Comparison of ENCODE assay signal across 11 mouse cellular contexts in the genomic region with DNA sequence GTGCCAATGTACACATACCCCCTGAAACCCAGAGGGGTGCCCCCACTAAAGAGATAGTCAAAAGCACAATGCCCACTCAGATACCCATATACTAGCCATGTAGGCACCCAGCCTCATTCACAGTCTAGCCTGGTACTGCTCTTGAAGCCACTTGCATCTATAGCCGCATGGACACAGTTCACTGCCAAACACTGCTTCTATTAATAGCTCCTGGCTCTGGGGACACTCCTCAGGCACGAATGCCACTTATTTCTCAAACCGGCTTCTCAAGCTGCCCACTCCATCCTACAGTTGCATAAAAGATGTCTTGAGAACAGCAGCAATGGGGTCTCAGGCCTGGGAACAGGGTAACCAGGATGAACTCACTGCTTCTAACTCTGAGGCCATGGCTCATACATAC.
DNase-seq lines count a peak whose midpoint lies in the region; ATAC-seq and TF ChIP-seq lines count a peak whose summit lies in the region.
"Had no signal": no experiment of that assay in that cellular context is flagged by ENCODE, and none has a peak within 500 bp of the region (broad histone marks: within the 10 kb centered on the region; RNA-seq: fewer than 3 reads in every experiment).

No protein-coding gene starts in this region.

- no peaks in the 10 kb centered on the region for H3K36me3 ChIP-seq in heart, embryonic 11.5 days (ENCODE audit: control insufficient read depth, insufficient read depth, low read length)
- no peaks in the 10 kb centered on the region for H3K36me3 ChIP-seq in lung, embryonic 14.5 days (ENCODE audit: insufficient read depth)
- H3K36me3 ChIP-seq in forebrain, embryonic 13.5 days (ENCODE audit: poor library complexity, severe bottlenecking) = no peaks in the 10 kb centered on the region
- H3K36me3 ChIP-seq: liver, embryonic 13.5 days had no signal

- H3K4me3 ChIP-seq in gastrocnemius, adult 2 months = no peak overlapping the region
- H3K4me3 ChIP-seq in heart, embryonic 11.5 days (ENCODE audit: low read depth, low read length) = no peak overlapping the region
- no peak overlapping the region for H3K4me3 ChIP-seq in lung, embryonic 14.5 days (ENCODE audit: low read depth, low read length)
- no peak overlapping the region for H3K4me3 ChIP-seq in forebrain, embryonic 13.5 days
- H3K4me3 ChIP-seq: erythroblast, embryonic 14.5 days; liver, embryonic 13.5 days had no signal

- no peaks in the 10 kb centered on the region for H3K9me3 ChIP-seq in heart, embryonic 11.5 days (replicated peaks; ENCODE audit: control insufficient read depth, low read length)
- no peaks in the 10 kb centered on the region for H3K9me3 ChIP-seq in lung, embryonic 14.5 days (ENCODE audit: low read depth, low read length)
- no peaks in the 10 kb centered on the region for H3K9me3 ChIP-seq in forebrain, embryonic 13.5 days (replicated peaks)
- H3K9me3 ChIP-seq: liver, embryonic 13.5 days had no signal

- H3K27me3 ChIP-seq in heart, embryonic 11.5 days (ENCODE audit: control insufficient read depth, insufficient read depth, low read length) = no peaks in the 10 kb centered on the region
- no peaks in the 10 kb centered on the region for H3K27me3 ChIP-seq in lung, embryonic 14.5 days (ENCODE audit: insufficient read depth, low read length)
- no peaks in the 10 kb centered on the region for H3K27me3 ChIP-seq in forebrain, embryonic 13.5 days
- H3K27me3 ChIP-seq: liver, embryonic 13.5 days had no signal

- 42% methylated on average over 3 of the region's 3 CpGs for WGBS in heart, embryonic 11.5 days (ENCODE audit: insufficient replicate concordance)
- 44% methylated on average over 3 of the region's 3 CpGs for WGBS in lung, embryonic 14.5 days
- 70% methylated on average over 3 of the region's 3 CpGs for WGBS in forebrain, embryonic 13.5 days

- DNase-seq in gastrocnemius, adult 2 months = peak; percentile 54
- DNase-seq in gastrocnemius, postnatal 10 days = no peak
- DNase-seq in cerebellum, adult 9-11 months = peak; percentile 15
- peak; percentile 38 for DNase-seq in lung, embryonic 14.5 days
- no peak for DNase-seq in urinary bladder, postnatal 36 days (ENCODE audit: low spot score in 2 of 2)
- DNase-seq in thymus, postnatal 10 days (ENCODE audit: low spot score in 2 of 2) = no peak
- DNase-seq: kidney, adult 11 months; liver, embryonic 13.5 days had no signal

- no peak overlapping the region for H3K27ac ChIP-seq in gastrocnemius, adult 2 months
- peak overlapping the region; percentile 41; the same call in 1 of the 2 replicates for H3K27ac ChIP-seq in heart, embryonic 11.5 days (ENCODE audit: low read depth, low read length)
- no peak overlapping the region for H3K27ac ChIP-seq in lung, embryonic 14.5 days (ENCODE audit: low read depth)
- H3K27ac ChIP-seq in forebrain, embryonic 13.5 days = no peak overlapping the region
- H3K27ac ChIP-seq: liver, embryonic 13.5 days had no signal

- no peak for TF ChIP-seq CTCF in gastrocnemius, adult 2 months (IDR thresholded peaks at IDR 0.05)
- no peak for TF ChIP-seq CTCF in lung, embryonic 14.5 days (IDR thresholded peaks at IDR 0.05; ENCODE audit: low read depth)

- H3K4me1 ChIP-seq in heart, embryonic 11.5 days (ENCODE audit: control insufficient read depth, insufficient read depth, low read length) = peaks cover 62% of the 10 kb centered on the region
- H3K4me1 ChIP-seq in lung, embryonic 14.5 days (ENCODE audit: insufficient read depth) = peaks cover 4% of the 10 kb centered on the region; the same call in 1 of the 2 replicates
- H3K4me1 ChIP-seq in forebrain, embryonic 13.5 days = peaks cover 37% of the 10 kb centered on the region
- H3K4me1 ChIP-seq: liver, embryonic 13.5 days had no signal

- intact Hi-C loops in gastrocnemius, adult 2 months (cut with DNase I) = no loop called here

- no peak overlapping the region for H3K9ac ChIP-seq in heart, embryonic 11.5 days (ENCODE audit: low read depth, low read length)
- no peak overlapping the region for H3K9ac ChIP-seq in lung, embryonic 14.5 days
- no peak overlapping the region for H3K9ac ChIP-seq in forebrain, embryonic 13.5 days
- H3K9ac ChIP-seq: liver, embryonic 13.5 days had no signal

- peak overlapping the region; percentile 34 for H3K4me2 ChIP-seq in heart, embryonic 11.5 days
- no peak overlapping the region for H3K4me2 ChIP-seq in lung, embryonic 14.5 days
- H3K4me2 ChIP-seq in forebrain, embryonic 13.5 days = no peak overlapping the region
- H3K4me2 ChIP-seq: liver, embryonic 13.5 days had no signal

- ATAC-seq in heart, embryonic 11.5 days (replicated peaks; ENCODE audit: insufficient number of reproducible peaks, low FRiP score, low TSS enrichment) = no peak
- peak; percentile 42; the same call in 1 of the 2 replicates for ATAC-seq in lung, embryonic 14.5 days (ENCODE audit: insufficient read depth)
- ATAC-seq in forebrain, embryonic 13.5 days = no peak

Comparison
In these comparisons a context has a peak if more than half of its experiments do, and no peak if none do; other contexts are left out.
1. DNase-seq: peak in gastrocnemius, adult 2 months (single experiment), cerebellum, adult 9-11 months (single experiment) and lung, embryonic 14.5 days (single experiment); none in gastrocnemius, postnatal 10 days (single experiment), urinary bladder, postnatal 36 days (0 of 2) and thymus, postnatal 10 days (0 of 2).